Mouse (Mus musculus): ENCODE data around the gene Tacc3.

Gene Tacc3

GRCm38 (mm10) chr5:33694848-33695717 is 37.2 kb downstream of the Tacc3 start:
- DNase-seq: peak; percentile 71

GRCm38 (mm10) chr5:33695718-33696121 is 37.8 kb downstream of the Tacc3 start:
- no peak for DNase-seq

- no peak for DNase-seq
These were observed 38.5 kb downstream of the Tacc3 start for GRCm38 (mm10) chr5:33696430-33696829.

GRCm38 (mm10) chr5:33697534-33697933 is 39.6 kb downstream of the Tacc3 start:
- DNase-seq: no peak

- no peak for DNase-seq
These were observed 40.1 kb downstream of the Tacc3 start for GRCm38 (mm10) chr5:33697947-33698512.

GRCm38 (mm10) chr5:33698669-33699068 is 40.7 kb downstream of the Tacc3 start:
- DNase-seq: no peak

GRCm38 (mm10) chr5:33700010-33700409 is 42.1 kb downstream of the Tacc3 start:
- DNase-seq: no peak

GRCm38 (mm10) chr5:33701832-33702231 is 43.9 kb downstream of the Tacc3 start:
- no peak for DNase-seq

- no peak for DNase-seq
These were observed 46.1 kb downstream of the Tacc3 start for GRCm38 (mm10) chr5:33703999-33704398.

- DNase-seq: peak; percentile 56
These were observed 47.1 kb downstream of the Tacc3 start for GRCm38 (mm10) chr5:33704945-33705611.

- DNase-seq: peak; percentile 37
These were observed 47.9 kb downstream of the Tacc3 start for GRCm38 (mm10) chr5:33705612-33706349.

- no peak for DNase-seq
These were observed 48.4 kb downstream of the Tacc3 start for GRCm38 (mm10) chr5:33706350-33706629.

- no peak for DNase-seq
These were observed 49.2 kb downstream of the Tacc3 start for GRCm38 (mm10) chr5:33707163-33707562.

- no peak for DNase-seq
These were observed 51.1 kb downstream of the Tacc3 start for GRCm38 (mm10) chr5:33709037-33709436.

- DNase-seq: no peak
These were observed 54.6 kb downstream of the Tacc3 start for GRCm38 (mm10) chr5:33712550-33712949.

GRCm38 (mm10) chr5:33715182-33715581 is 57.3 kb downstream of the Tacc3 start:
- DNase-seq: no peak

- no peak for DNase-seq
These were observed 58.5 kb downstream of the Tacc3 start for GRCm38 (mm10) chr5:33716467-33716866.

GRCm38 (mm10) chr5:33718460-33718859 is 60.5 kb downstream of the Tacc3 start:
- DNase-seq: no peak

- no peak for DNase-seq
These were observed 63.0 kb downstream of the Tacc3 start for GRCm38 (mm10) chr5:33720852-33721490.

GRCm38 (mm10) chr5:33721541-33722265 is 63.8 kb downstream of the Tacc3 start, which contains the start of gene Fgfr3:
Gene Fgfr3, plus strand, starts transcription at chr5:33721674.
- peak; percentile 91 for DNase-seq

- DNase-seq: no peak
These were observed 64.5 kb downstream of the Tacc3 start for GRCm38 (mm10) chr5:33722266-33723018.
